ENCODE assay signal across 31 mouse cellular contexts in the genomic region with DNA sequence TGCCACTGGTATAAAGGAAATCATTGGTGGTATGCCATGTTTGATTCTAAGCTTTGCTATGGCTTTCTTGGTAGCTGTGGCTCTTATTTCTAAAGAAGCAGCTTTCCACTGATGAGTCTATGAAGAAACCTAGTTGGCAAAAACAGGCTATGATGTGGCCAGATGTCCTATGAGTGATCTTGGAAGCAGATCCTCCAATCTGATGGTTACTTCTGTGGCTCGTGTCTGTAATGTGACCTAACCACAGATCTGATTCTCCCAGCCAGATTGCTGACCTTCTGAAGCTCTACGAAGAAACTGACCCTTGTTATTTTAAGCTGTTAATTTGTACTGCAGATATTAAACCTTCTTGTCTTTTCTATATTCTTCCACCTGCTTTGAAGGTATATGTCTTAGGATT.
"Had no signal": no experiment of that assay in that cellular context is flagged by ENCODE, and none has a peak within 500 bp of the region (broad histone marks: within the 10 kb centered on the region; RNA-seq: fewer than 3 reads in every experiment).

No protein-coding gene starts in this region.

- H3K9ac ChIP-seq: limb, embryonic 12.5 days; limb, embryonic 13.5 days; limb, embryonic 15.5 days; liver, embryonic 12.5 days; liver, embryonic 13.5 days; liver, embryonic 14.5 days; liver, embryonic 15.5 days; liver, postnatal 0 days; lung, embryonic 14.5 days; lung, embryonic 15.5 days; midbrain, embryonic 12.5 days; midbrain, embryonic 13.5 days; midbrain, embryonic 15.5 days had no signal

- H3K27ac ChIP-seq: limb, embryonic 10.5 days; limb, embryonic 12.5 days; limb, embryonic 13.5 days; limb, embryonic 15.5 days; liver, embryonic 12.5 days; liver, embryonic 13.5 days; liver, embryonic 14.5 days; liver, embryonic 15.5 days; lung, embryonic 15.5 days; macrophage; midbrain, embryonic 10.5 days; midbrain, embryonic 12.5 days; midbrain, embryonic 13.5 days; midbrain, embryonic 15.5 days had no signal

- H3K9me3 ChIP-seq: limb, embryonic 10.5 days; limb, embryonic 12.5 days; limb, embryonic 13.5 days; limb, embryonic 15.5 days; liver, embryonic 12.5 days; liver, embryonic 13.5 days; liver, embryonic 15.5 days; lung, embryonic 15.5 days; megakaryocyte, embryonic 14.5 days; midbrain, embryonic 10.5 days; midbrain, embryonic 12.5 days; midbrain, embryonic 13.5 days; midbrain, embryonic 15.5 days had no signal

- H3K4me2 ChIP-seq: limb, embryonic 12.5 days; limb, embryonic 13.5 days; limb, embryonic 15.5 days; liver, embryonic 11.5 days; liver, embryonic 12.5 days; liver, embryonic 13.5 days; liver, embryonic 15.5 days; lung, embryonic 14.5 days; lung, embryonic 15.5 days; midbrain, embryonic 11.5 days; midbrain, embryonic 12.5 days; midbrain, embryonic 13.5 days; midbrain, embryonic 15.5 days had no signal

- H3K27me3 ChIP-seq: limb, embryonic 12.5 days; limb, embryonic 15.5 days; liver, embryonic 12.5 days; liver, embryonic 13.5 days; liver, embryonic 15.5 days; lung, embryonic 15.5 days; megakaryocyte, embryonic 14.5 days; midbrain, embryonic 12.5 days; midbrain, embryonic 13.5 days; midbrain, embryonic 15.5 days had no signal

- ATAC-seq: liver, embryonic 12.5 days; liver, postnatal 0 days; lung, postnatal 0 days; midbrain, embryonic 13.5 days; midbrain, embryonic 15.5 days; midbrain, embryonic 16.5 days had no signal

- H3K36me3 ChIP-seq: limb, embryonic 10.5 days; limb, embryonic 12.5 days; limb, embryonic 13.5 days; limb, embryonic 15.5 days; liver, embryonic 12.5 days; liver, embryonic 13.5 days; liver, embryonic 15.5 days; lung, embryonic 15.5 days; midbrain, embryonic 10.5 days; midbrain, embryonic 12.5 days; midbrain, embryonic 13.5 days; midbrain, embryonic 15.5 days had no signal

- H3K4me3 ChIP-seq: limb, embryonic 10.5 days; limb, embryonic 12.5 days; limb, embryonic 13.5 days; limb, embryonic 15.5 days; liver, embryonic 12.5 days; liver, embryonic 13.5 days; liver, embryonic 15.5 days; lung, embryonic 15.5 days; megakaryocyte, embryonic 14.5 days; midbrain, embryonic 10.5 days; midbrain, embryonic 12.5 days; midbrain, embryonic 13.5 days; midbrain, embryonic 15.5 days; myocyte had no signal

- H3K4me1 ChIP-seq: liver, embryonic 12.5 days; midbrain, embryonic 10.5 days; midbrain, embryonic 12.5 days; midbrain, embryonic 13.5 days; midbrain, embryonic 15.5 days had no signal

- DNase-seq: left cerebral cortex, postnatal 4 days; liver; liver, embryonic 13.5 days; liver, postnatal 0 days; lung, adult 18-20 months; lung, adult 2 months; lung, embryonic 14.5 days; lung, postnatal 10 days; lung, postnatal 14 days; lung, postnatal 36 days; lung, postnatal 4 days; midbrain, embryonic 14.5 days had no signal
